Mouse (Mus musculus) right cerebral cortex, adult 18-20 months (tissue): Measurements from ENCODE around the gene 1700069L16Rik.

Experiments used
- DNase-seq: peaks from one replicate; pipeline ENCODE4 v3.0.0; 2022; ENCODE audit warnings: mixed read lengths

1700069L16Rik gene

GRCm38 (mm10) chr5:113685471-113685870 is 39.1 kb downstream of the 1700069L16Rik start:
- no peak for DNase-seq

- no peak for DNase-seq
Measured at GRCm38 (mm10) chr5:113683246-113683645, 41.3 kb downstream of the 1700069L16Rik start.

- no peak for DNase-seq
Measured at GRCm38 (mm10) chr5:113682472-113682871, 42.1 kb downstream of the 1700069L16Rik start.

- DNase-seq, result no peak
Measured at GRCm38 (mm10) chr5:113681219-113681618, 43.4 kb downstream of the 1700069L16Rik start.

GRCm38 (mm10) chr5:113679509-113679908 is 45.1 kb downstream of the 1700069L16Rik start:
- DNase-seq, result no peak

- DNase-seq, result no peak
Measured at GRCm38 (mm10) chr5:113678743-113679452, 45.7 kb downstream of the 1700069L16Rik start.

- no peak for DNase-seq
Measured at GRCm38 (mm10) chr5:113677541-113677940, 47.0 kb downstream of the 1700069L16Rik start.

GRCm38 (mm10) chr5:113674851-113675250 is 49.7 kb downstream of the 1700069L16Rik start:
- no peak for DNase-seq

- peak; percentile 28 for DNase-seq
Measured at GRCm38 (mm10) chr5:113672456-113672855, 52.1 kb downstream of the 1700069L16Rik start.

GRCm38 (mm10) chr5:113670597-113670996 is 54.0 kb downstream of the 1700069L16Rik start:
- no peak for DNase-seq

GRCm38 (mm10) chr5:113670110-113670509 is 54.5 kb downstream of the 1700069L16Rik start:
- DNase-seq, result no peak

- no peak for DNase-seq
Measured at GRCm38 (mm10) chr5:113664629-113665195, 59.9 kb downstream of the 1700069L16Rik start.

- no peak for DNase-seq
Measured at GRCm38 (mm10) chr5:113664127-113664526, 60.4 kb downstream of the 1700069L16Rik start.

- no peak for DNase-seq
Measured at GRCm38 (mm10) chr5:113660872-113661271, 63.7 kb downstream of the 1700069L16Rik start.

GRCm38 (mm10) chr5:113654821-113655220 is 69.8 kb downstream of the 1700069L16Rik start:
- no peak for DNase-seq

GRCm38 (mm10) chr5:113654206-113654605 is 70.4 kb downstream of the 1700069L16Rik start:
- DNase-seq, result no peak

GRCm38 (mm10) chr5:113652215-113652614 is 72.4 kb downstream of the 1700069L16Rik start:
- DNase-seq, result no peak

GRCm38 (mm10) chr5:113650035-113650865 is 74.3 kb downstream of the 1700069L16Rik start, which contains the start of gene Cmklr1:
Gene Cmklr1 (minus strand): TSS chr5:113650426.
- DNase-seq, result no peak

- DNase-seq, result no peak
Measured at GRCm38 (mm10) chr5:113648647-113649211, 75.8 kb downstream of the 1700069L16Rik start.

- DNase-seq, result no peak
Measured at GRCm38 (mm10) chr5:113647141-113647540, 77.4 kb downstream of the 1700069L16Rik start.

- no peak for DNase-seq
Measured at GRCm38 (mm10) chr5:113644520-113644919, 80.1 kb downstream of the 1700069L16Rik start.

- DNase-seq, result peak; percentile 77
Measured at GRCm38 (mm10) chr5:113643107-113643848, 81.3 kb downstream of the 1700069L16Rik start.
